Mouse (Mus musculus): ENCODE data around the gene Reg4.

The Reg4 gene

GRCm38 (mm10) chr3:98237240-98237639, 15.3 kb downstream of the Reg4 start:
- DNase-seq: no peak

GRCm38 (mm10) chr3:98238150-98238549, 16.2 kb downstream of the Reg4 start:
- no peak for DNase-seq

DNA sequence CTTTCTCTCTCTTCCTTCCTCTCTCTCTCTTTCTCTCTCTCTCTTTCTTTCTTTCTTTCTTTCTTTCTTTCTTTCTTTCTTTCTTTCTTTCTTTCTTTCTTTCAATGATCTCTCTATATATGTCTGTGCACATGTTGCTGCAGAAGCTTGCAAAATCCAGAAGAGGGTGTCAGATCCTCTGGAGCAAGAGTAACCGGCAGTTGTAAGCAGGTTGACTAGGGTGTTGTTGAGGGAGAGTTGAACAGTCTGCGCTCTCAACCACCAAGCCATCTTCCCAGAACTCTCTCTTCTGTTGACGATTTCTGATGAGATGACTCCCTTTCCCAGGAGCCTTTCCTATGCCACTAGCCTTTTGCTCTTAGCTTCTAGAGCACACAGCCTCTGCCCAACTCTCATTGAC, 20.1 kb downstream of the Reg4 start:
- no peak for DNase-seq

DNA sequence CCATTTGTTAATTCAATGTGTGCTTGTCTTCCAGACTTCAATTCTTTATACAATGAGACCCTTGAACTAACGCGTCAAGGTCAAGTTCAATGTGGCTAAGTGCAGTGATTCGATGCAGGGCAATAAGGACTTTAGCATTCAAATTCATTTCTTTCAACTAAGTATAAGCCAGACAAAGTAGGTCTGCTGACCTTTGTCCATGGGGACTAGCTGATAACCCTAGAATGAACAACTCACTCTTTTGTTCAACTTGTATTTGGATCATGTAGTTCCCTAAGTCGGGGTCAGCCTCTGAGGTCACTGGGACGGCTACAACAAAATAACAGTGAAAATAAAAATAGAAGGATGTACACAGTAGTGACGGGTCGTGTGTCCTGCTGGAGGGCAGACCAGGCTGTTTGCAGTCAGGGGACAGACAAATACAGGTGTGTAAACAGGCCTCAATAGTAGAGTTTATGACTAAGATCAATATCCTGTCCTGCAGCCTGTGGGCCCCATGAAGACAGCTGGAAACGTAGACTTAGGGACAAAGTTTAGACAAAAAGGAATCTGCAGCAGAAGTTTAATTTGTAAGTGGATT, 20.6 kb downstream of the Reg4 start:
- no peak for DNase-seq

GRCm38 (mm10) chr3:98245892-98246291, 23.9 kb downstream of the Reg4 start:
- DNase-seq: no peak

DNA sequence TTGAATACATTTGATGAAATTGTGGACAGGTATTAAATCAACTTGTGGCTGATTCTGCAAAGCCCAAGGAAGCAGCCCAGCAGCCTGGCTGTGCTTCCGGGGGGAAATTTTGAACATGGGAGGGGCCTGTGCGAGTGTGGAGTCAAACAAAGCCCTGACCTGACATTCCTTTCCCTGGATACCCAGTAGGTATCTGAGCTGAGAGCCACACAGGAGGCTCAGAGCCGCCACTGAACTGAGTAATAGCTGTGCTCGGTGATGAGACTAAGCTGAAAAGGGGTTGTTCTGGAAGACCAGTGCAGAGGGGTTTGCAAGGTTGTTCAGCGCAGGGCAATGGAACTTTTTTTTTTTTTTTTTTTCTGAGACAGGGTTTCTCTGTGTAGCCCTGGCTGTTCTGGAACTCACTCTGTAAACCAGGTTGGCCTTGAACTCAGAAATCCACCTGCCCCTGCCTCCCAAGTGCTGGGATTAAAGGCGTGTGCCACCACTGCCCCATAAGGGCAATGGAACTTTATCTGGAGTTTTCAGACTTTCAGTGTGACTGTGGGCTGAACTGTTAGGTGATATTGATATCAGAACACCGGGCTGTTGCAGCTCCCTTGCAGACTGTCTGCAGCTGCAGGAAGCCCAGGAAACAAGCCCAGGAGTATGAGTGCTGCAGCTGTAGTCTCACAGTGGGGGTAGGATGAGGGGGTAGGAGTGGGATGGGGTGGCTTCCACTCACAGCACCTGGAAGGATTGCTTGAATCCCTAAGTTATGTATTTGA, 25.2 kb downstream of the Reg4 start:
- DNase-seq: no peak

DNA sequence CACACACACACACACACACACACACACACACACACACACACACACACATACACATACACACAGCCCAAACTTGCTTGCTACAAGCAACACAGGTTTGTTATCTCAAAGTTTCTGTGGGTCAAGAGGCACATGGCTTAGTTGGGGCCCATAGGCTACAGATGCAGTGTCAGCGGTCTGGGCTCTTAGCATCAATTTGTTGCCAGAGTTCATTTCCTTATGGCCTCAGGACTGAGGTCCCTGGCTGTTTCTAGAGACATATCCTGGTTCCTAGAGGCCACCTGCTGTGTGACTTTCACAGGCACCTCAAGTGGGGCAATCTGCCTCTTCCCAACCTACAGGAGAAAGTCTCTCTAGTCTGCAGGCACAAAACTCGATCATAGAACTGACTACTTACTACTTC, 27.4 kb downstream of the Reg4 start:
- DNase-seq: no peak

- DNase-seq: no peak
These were observed 28.0 kb downstream of the Reg4 start for GRCm38 (mm10) chr3:98249833-98250448.

DNA sequence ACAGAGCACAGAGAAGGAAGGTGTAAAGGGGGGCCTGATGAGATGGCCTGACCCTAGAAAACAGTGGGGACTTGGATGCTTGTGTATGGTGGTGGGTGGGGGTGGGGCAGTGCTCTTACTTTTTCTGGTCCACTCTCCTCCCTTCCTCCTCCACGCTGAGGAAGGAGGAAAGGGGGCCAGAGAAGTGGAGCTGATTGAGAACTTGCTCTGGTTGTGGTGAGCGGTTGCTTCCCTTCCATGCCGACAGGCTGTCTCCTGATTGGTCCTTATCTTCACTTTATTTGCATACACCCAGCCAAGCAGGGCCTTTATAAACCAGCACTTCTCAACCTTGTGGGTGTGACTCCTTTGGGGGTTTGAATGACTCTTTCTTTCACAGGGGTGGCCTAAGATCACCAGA, 32.1 kb downstream of the Reg4 start:
- no peak for DNase-seq

GRCm38 (mm10) chr3:98254656-98255583, 33.0 kb downstream of the Reg4 start:
- no peak for DNase-seq

GRCm38 (mm10) chr3:98258723-98259122, 36.8 kb downstream of the Reg4 start:
- DNase-seq: no peak

DNA sequence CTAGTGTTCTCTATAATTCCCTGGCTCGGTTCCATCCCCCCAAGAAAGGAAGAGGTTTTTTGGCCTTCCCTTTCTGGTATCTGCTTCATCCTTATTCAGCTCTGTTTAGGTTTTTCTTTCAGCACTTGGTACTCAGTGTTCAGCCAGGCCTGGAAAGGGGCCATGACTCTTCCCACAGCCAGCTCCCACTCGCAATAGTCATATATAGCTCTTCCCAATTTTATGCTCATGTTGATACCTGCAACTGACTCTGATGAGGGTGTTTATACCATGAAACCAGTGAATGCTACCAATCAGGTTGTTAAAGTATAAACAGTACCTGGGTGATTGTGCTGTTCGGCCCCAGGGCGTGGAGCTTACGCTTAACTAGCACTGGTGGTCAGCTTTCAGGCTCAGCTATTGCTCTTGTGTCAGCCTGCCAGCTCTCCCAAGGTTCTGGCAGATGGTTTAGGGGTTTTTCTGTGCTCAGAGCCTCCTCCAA, 37.4 kb downstream of the Reg4 start:
- DNase-seq: no peak

GRCm38 (mm10) chr3:98260534-98260933, 38.6 kb downstream of the Reg4 start:
- no peak for DNase-seq

GRCm38 (mm10) chr3:98261415-98261814, 39.5 kb downstream of the Reg4 start:
- DNase-seq: no peak

DNA sequence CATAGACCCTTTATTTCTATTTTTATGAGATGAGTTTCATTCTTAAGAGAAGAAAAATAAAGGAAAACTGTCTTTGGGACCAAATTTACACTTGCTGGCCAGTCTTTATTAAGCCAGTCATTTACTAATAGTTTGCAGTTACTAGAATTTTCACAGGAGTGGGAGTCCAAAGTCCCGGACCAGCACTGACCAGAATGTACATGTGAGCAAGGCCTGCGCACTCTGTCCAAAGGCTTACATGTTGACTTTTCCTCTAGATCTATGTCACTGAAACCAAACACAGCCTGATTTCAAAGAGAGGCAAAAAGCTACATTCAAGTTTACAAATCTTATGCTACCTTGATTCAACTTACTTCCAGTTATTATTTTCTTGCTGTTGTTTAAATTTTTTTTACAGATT, 40.2 kb downstream of the Reg4 start:
- no peak for DNase-seq

- DNase-seq: no peak
These were observed 45.3 kb downstream of the Reg4 start for GRCm38 (mm10) chr3:98267249-98267651.

DNA sequence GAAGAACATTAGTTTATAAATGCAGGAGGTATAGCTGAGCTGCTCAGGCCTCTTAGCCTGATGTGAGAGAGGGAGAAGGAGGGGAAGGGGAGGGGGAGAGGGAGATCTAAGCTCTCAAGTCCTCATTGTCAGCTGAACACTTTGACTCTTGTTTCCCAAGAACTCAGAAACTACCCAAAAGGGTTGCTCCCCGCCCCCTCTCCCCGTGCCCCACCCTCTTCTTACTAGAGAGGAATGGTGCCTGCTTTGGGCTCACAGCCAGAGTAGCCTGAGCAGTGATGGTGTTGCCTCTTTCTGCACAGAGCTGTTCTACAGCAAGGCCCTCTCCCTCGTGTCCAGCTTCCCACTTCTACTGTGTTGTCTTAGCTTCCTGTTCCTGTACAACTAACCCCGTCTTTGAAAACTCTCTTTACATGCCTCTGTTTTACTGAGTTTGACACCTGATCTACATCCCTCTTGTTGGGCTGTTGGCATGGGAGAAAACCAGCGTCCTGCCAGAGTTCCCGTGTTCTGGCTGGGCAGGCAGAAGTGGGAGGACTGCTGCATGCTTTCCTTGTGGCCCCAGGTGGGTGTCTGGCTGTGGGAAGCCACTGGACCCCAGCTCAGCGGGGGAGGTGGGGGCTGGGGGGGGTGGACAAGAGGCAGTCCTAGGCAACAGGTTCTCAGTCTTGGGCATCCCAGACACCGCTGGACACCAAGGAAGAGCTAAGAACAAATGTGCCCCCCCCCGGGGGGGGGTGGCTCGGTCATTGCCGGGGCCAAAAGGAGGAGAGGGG, 51.9 kb downstream of the Reg4 start:
- DNase-seq: no peak

DNA sequence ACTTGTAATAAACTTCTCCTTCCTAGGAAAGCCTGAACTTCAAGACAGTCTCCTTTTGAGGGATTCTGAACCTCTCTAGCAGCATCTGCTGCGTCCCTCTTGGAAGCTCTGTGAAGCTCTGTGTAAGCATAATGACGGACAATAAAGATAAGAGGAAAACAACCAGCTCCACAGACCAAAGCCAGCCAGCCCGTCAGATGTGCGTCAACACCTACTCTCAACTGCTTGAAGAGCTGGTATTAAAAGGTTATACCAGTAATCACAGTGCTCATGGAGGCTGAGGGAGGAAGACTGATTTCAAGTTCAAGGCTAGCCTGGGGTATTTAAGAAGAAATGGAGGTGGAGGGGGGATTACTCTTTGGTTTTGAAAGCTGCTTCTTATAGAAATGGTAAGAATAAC, 57.7 kb downstream of the Reg4 start:
- no peak for DNase-seq

DNA sequence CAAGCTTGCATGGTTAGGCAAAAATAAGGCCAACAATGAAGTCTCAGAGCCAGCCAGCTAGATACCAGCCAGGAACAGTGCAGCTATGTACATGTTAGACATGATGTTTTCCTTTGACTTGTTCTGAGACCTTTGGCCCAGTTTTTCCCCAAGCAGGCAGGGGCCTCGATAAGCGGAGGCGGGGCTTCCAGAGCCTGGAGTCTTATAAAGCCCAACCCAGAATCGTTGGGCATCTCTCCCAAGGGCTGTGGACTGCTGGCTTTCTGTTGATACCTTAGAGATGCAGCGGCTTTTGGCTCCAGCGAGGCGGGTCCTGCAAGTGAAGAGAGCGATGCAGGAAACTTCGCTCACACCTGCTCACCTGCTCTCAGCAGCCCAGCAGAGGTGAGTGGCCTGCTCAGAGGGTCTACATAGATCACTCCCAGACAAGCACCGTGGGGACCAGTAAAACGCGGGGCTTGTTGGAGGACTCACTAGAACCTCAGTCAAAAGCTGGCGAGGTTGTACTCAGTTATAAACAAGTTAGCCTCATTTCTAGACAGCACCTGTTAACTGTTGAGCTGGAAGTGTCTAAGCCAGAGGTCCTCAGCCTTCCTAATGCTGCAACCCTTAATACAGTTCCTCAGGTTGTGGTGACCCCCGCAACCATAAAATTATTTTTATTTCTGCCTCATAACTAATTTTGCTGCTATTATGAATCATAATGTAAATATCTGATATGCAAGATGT, 58.4 kb downstream of the Reg4 start, which contains the start of gene Hmgcs2:
Gene Hmgcs2, plus strand, starts transcription at position 232 of the 729 bp plus-strand sequence.
- peak; percentile 45 for DNase-seq

DNA sequence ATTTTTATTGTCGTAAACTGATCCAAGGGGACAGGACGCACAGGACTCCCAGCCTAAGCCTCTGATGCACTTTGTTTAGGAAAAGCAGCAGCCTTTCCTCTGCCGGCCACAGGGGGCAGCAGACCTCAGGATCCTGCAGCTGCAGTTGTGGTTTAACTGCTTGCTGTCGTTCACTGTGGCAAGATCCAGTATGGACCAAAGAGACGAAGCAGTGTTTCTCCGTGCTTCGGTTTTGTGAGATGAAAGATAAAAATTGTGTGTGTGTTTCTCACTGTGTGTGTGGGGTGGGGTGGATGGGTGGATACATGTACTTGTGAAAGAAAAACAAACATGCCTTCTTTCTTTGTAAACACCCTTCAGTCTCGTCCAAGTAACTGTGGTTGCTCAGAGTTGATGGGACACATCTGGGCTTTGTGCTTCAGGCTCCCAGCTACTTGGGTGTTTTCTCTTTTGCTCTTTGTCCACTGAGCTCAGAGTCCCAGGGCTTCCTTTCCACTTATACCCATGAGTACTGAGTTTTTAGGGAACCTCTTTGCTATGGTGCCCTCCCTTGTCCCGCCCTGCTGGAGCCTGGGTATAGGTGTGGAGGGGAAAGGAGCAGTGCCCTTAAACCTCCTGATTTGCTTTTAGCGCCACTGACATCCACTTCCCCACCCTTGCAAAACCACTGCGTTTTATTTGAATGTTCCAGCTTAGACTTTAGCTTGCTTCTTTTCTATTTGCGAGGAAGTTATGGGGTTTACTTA, 59.1 kb downstream of the Reg4 start:
- DNase-seq: peak; percentile 82

DNA sequence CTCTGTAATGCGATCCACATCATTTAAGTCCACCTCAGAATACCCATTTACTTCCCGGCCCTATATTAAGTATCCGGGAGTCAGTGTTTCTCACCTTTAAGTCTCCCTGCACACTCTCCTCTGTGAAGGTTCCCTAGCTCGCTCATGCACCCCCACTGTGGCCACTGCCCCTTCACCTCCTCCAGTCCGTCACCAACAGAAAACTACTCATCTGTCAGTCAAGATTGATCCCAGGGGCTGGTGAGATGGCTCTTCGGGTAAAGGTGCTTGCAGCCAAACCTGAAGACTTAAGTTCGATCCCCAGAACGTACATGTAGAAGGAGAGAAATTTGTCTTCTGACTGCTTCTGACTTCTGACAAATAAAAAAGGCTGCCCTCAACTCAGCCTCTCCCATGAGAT, 60.5 kb downstream of the Reg4 start:
- no peak for DNase-seq
